Mouse (Mus musculus) spleen, postnatal 10 days (tissue): Measurements from ENCODE around the gene Lars2.

Source experiments
- DNase-seq, 2 experiments: peaks; one replicate each; pipeline ENCODE4 v3.0.0; 2021 to 2022; ENCODE audit warnings: low spot score in 2 of 2

Gene Lars2

GRCm38 (mm10) chr9:123478031-123478585 is 111.4 kb downstream of the Lars2 start:
- DNase-seq, result peak in 1 of 2 experiments; percentile 60

GRCm38 (mm10) chr9:123478586-123479195 is 112.0 kb downstream of the Lars2 start, which contains the start of gene Limd1:
Gene Limd1, plus strand, starts transcription at chr9:123478706.
- DNase-seq, result peak; percentile 76 to 78

- DNase-seq, result peak in 1 of 2 experiments; percentile 56
These were observed 112.5 kb downstream of the Lars2 start for GRCm38 (mm10) chr9:123479196-123479669.

GRCm38 (mm10) chr9:123479876-123480252 is 113.1 kb downstream of the Lars2 start:
- peak; percentile 33 to 68 for DNase-seq

GRCm38 (mm10) chr9:123480253-123480921 is 113.7 kb downstream of the Lars2 start:
- peak; percentile 56 to 57 for DNase-seq

DNA sequence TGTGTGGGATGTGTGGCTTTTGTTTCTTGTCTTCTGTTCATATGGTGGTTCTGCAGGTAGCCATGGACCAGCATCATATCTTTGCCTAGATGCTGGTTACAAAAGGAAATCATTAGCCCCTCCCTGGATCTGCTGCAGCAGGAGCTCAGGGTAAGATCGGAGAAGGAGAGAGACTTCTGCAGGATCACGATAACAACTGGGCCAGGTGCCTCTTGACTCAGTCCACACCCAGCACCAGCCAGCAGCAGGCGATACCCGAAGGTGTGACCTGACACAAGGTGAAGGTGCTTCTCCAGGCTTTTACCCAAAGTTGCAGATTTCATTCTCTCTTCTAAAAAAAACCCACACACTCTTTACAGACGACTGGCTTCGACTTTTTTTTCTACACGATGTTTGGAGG is 114.4 kb downstream of the Lars2 start:
- peak; percentile 52 to 72 for DNase-seq

GRCm38 (mm10) chr9:123483598-123483997 is 116.9 kb downstream of the Lars2 start:
- no peak for DNase-seq

GRCm38 (mm10) chr9:123484830-123485229 is 118.1 kb downstream of the Lars2 start:
- DNase-seq, result no peak

GRCm38 (mm10) chr9:123485561-123485960 is 118.8 kb downstream of the Lars2 start:
- no peak for DNase-seq

GRCm38 (mm10) chr9:123486635-123487034 is 119.9 kb downstream of the Lars2 start:
- DNase-seq, result no peak

DNA sequence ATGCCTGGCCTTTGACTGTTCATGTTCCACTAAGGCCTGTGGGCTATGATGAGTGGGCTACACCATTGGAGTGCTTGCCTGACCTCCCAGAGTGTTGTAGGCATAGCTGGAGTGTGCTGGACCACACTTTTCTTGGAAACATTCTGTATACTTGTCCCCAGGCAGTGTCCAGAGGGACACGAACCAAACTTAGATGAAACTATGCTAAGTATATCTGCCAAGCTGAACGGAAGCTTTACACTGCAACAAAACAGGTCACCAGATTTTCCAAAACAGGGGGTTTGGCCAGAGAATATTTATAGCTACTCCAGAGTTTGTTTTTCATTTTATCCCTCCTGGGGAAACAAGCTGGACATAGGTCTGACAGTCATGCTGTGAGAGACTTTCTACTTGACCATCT is 122.3 kb downstream of the Lars2 start:
- no peak for DNase-seq

DNA sequence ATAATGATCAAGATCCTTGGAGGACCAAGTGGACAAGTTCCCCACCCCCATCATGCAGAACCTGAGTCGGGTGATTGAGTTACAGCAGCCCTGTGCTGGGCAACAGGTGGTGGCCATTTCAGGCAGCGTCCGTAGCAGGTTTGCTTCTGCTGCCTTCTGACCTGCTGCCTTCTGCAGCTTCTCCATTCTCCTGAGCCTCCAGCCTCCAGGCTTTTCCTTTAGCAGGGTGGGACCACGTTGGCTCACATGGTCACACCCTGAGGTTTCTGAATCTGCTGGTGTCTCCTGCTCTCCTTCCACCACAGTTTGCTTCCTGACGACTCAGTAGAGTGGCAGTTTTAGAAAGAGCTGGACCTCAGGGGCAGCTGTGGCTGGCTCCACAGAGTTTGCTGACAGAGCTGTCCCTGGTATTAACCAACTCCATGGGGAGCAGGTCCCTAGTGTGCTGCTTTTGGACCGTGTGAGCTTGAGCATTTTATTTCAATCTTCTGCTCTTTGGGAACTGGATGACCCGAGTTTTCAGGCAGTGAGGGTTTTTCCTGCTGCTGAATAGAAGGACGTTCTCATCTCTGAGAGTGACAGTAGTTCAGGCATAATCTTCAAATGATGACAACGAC is 123.1 kb downstream of the Lars2 start:
- no peak for DNase-seq

GRCm38 (mm10) chr9:123490930-123491329 is 124.2 kb downstream of the Lars2 start:
- DNase-seq, result no peak

- peak in 1 of 2 experiments; percentile 59 for DNase-seq
These were observed 125.3 kb downstream of the Lars2 start for GRCm38 (mm10) chr9:123491917-123492585.

GRCm38 (mm10) chr9:123496665-123497064 is 129.9 kb downstream of the Lars2 start:
- no peak for DNase-seq

DNA sequence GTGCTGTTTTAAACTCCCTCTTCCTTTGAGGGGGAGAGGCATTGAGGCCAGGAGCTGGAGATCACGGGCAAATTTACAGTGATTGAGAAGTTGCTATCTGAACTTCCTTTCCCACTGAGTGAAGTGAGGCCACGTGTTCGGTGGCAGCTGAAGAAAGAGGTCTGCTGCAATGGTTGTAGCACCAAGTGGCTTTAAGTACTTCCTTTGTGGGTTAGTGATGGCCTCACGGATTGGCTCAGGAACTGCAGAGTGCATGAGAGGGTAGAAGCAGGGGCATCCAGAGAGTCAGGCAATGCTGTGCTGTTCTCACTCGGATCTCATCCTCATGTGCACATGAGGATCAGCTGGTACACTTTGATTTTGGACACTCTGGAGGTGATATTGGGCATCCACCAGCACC is 131.2 kb downstream of the Lars2 start:
- no peak for DNase-seq

DNA sequence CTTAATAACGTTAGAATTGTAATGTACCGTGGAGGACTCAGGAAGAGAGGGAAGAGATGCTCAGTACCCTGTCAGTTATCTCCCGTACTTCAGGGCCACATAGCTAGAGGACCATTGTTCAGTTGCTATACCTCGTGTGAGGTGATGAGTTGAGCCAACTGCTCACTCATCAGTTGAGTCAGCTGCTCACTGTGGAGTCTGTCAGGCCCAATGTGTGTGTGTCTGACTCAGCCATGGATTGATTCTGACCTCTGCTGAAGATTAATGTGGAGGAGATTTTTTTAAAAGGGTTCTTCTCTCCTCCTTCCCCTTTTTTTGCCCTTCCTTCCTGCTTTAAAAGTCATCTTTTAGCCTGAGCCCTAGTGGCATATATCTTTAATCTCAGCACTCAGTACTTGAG is 133.8 kb downstream of the Lars2 start:
- DNase-seq, result no peak

DNA sequence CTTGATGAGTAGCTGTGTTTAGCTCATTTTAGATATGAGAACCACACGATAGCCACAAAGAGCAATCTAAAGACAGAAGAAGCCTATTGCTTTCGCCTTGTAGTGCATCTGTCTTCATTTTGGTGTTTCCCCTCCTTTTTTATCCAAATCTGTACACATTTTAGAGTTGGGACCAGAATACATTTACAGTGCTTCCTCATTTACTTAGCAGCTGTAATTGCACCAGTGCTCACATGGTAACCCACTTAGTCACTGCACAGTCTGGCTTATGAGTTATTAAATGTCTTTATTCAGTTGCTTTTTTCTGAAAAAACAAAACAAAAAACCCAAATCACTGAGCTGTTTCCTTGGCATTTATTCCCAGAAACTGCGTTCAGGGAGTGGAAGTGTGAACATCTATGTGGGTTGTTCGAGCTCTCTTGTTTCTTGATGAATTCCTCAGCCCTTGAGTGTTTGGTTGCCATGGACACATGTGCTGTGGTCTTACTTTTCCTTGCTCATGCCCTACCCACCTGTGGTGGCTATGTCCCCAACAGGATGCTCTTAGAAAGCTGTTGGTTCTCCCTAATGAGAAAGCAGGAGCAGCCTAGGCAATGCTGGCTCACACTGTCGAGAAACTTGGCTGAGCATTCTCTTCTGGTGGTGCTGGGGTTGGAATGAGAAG is 136.6 kb downstream of the Lars2 start:
- no peak for DNase-seq

DNA sequence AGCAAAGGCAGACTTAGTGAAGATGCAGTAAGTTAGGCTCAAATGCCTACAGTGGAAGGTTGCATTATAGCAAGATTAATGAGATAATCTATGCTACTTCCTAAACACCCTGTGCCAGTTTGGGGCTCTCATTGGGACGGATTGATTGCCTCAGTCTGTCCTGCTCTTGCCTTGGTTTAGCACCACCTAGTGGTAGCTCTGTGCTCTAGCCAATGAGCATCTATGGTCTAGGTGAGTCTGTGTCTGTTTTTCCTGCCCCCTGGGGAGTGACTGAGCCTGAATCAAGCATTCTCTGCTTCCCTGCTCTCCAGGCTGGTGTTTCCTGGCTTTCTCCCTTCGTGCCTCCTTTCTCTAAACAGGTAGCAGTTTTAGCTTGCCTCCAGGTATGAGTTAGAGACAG is 137.6 kb downstream of the Lars2 start:
- peak in 1 of 2 experiments; percentile 67 for DNase-seq

- DNase-seq, result no peak
These were observed 138.9 kb downstream of the Lars2 start for GRCm38 (mm10) chr9:123505598-123505997.
